Mouse (Mus musculus): ENCODE data around the gene R3hdm4. TPM values are rescaled to one million over a fixed set of nuclear protein-coding genes. Genes with fewer than 3 reads are reported as not detected.

Gene R3hdm4
- total and polyA plus RNA-seq, 3 experiments: 29.1 to 105 TPM; not detected in 1

DNA sequence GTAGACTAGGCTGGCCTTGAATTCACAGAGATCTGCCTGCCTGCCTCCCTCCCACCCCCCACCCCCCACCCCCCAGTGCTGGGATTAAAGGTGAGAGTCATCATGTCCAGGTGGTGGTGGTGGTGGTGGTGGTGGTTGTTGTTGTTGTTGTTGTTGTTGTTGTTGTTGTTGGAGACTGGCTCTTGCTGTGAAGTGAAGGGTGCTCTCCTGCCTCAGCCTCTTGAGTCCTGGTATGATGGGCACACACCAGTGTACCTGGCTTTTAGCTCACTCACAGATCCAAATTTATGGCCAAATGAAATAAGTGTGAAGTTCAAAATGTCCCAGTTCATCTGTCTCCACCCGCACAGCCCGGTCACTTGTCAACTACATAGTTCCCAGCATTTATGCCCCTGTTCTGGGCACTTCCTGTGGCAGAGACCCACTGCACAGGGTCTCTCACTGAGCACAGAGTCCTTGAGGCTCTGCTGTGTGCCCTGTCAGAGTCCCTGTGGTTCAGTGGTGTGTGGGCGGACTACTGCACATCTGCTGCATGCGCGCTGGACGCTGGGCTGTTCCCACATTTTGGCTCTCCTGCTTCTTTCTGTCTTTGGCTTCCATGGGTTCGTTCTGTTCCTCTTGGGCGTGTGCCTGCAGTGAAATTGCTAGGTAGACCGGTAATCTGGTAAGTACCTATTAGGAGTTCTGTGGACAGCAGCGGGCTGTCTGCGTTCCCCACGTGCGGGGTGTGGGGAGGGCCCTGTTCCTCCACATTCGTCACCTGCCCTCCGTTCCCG is 14.0 kb upstream of the R3hdm4 start (continued):
- TF ChIP-seq CHD2 (IDR thresholded peaks at IDR 0.05; ENCODE audit: low read length): no peak
- no peak for TF ChIP-seq POLR2AphosphoS2 (IDR thresholded peaks at IDR 0.05; ENCODE audit: low read length)
- no peak for TF ChIP-seq MYC (IDR thresholded peaks at IDR 0.05; ENCODE audit: low read depth, low read length)

DNA sequence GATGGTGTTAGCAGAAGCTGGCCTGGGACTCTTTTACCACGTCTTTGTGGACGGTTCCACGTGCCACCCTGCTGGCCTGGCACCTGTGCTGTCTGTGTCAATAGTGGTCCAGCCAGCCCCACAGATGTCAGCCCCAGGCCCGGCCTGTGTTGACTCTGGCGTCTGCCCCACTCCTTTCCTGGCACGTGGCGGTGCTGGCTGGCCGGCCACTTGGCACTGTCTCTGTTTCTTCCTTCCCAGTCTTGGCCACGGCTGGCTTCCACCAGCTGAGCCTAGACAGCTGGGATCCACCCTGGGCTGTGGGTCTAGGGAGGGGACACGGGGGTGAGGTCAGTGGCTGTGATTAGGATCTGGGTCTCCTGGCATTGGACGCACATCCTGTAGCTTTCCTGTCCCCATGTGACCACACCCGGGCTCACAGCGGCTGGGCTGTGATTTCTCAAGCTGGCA is 13.3 kb upstream of the R3hdm4 start:
- TF ChIP-seq USF1 (IDR thresholded peaks at IDR 0.05; ENCODE audit: low read depth, low read length) (no peak), EP300 (IDR thresholded peaks at IDR 0.05; ENCODE audit: low read depth in 1 of 2, low read length in 2 of 2) (no peak), MEF2A (IDR thresholded peaks at IDR 0.05; ENCODE audit: extremely low read depth, insufficient replicate concordance, low read depth, low read length, poor library complexity, severe bottlenecking) (no peak)
- H3K27me3 ChIP-seq (ENCODE audit: control insufficient read depth in 1 of 2, insufficient read depth in 2 of 2, low read length in 2 of 2): no peaks in the 10 kb centered on the region
- no peak overlapping the region for H3K27ac ChIP-seq (ENCODE audit: control insufficient read depth, low read depth, low read length)
- DNase-seq (ENCODE audit: low read depth, low spot score): no peak
- H3K79me2 ChIP-seq (ENCODE audit: control insufficient read depth, insufficient read depth, low read length, poor library complexity): no peaks in the 10 kb centered on the region
- H3K4me1 ChIP-seq (ENCODE audit: control insufficient read depth in 1 of 2, insufficient read depth in 2 of 2, low read length in 2 of 2): no peaks in the 10 kb centered on the region
- H3K36me3 ChIP-seq (ENCODE audit: control insufficient read depth in 1 of 2, insufficient read depth in 2 of 2, low read length in 2 of 2): no peaks in the 10 kb centered on the region
- no peak overlapping the region for H3K9ac ChIP-seq (ENCODE audit: control insufficient read depth, low read depth, low read length, poor library complexity, severe bottlenecking)
- no peak overlapping the region for H3K4me3 ChIP-seq (ENCODE audit: control insufficient read depth in 1 of 2, insufficient read depth in 1 of 2, low read depth in 2 of 2, low read length in 2 of 2)
- H3K9me3 ChIP-seq (replicated peaks; ENCODE audit: insufficient read depth, low read length): no peaks in the 10 kb centered on the region

DNA sequence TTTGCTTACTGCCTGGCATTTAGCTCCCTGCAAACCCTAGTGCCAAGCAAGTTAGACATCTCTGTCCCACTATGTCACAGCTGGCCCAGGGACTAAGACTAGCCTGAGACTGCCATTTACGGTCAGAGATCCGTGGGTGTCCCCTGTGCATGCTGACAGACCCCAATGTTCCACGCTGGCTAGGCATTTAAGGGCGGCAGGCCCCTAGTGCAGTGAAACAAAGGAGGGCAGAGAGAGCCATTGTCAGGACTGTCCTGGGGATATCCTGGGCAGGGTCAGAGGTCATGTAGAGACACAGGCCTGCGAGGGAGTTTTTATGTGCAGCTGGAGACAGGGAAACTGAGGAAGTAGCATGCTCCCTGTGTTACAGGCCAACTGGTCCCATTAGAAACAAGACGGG is 12.9 kb upstream of the R3hdm4 start:
- no peaks in the 10 kb centered on the region for H3K36me3 ChIP-seq (ENCODE audit: control insufficient read depth in 1 of 2, insufficient read depth in 2 of 2, low read length in 2 of 2)
- H3K27ac ChIP-seq (ENCODE audit: control insufficient read depth, low read depth, low read length): no peak overlapping the region
- H3K79me2 ChIP-seq (ENCODE audit: control insufficient read depth, insufficient read depth, low read length, poor library complexity): no peaks in the 10 kb centered on the region
- no peak overlapping the region for H3K9ac ChIP-seq (ENCODE audit: control insufficient read depth, low read depth, low read length, poor library complexity, severe bottlenecking)
- DNase-seq (ENCODE audit: low read depth, low spot score): no peak
- H3K4me3 ChIP-seq (ENCODE audit: control insufficient read depth in 1 of 2, insufficient read depth in 1 of 2, low read depth in 2 of 2, low read length in 2 of 2): no peak overlapping the region
- no peaks in the 10 kb centered on the region for H3K9me3 ChIP-seq (replicated peaks; ENCODE audit: insufficient read depth, low read length)
- H3K4me1 ChIP-seq (ENCODE audit: control insufficient read depth in 1 of 2, insufficient read depth in 2 of 2, low read length in 2 of 2): no peaks in the 10 kb centered on the region
- TF ChIP-seq MAX (IDR thresholded peaks at IDR 0.05; ENCODE audit: low read length) (no peak), NRF1 (IDR thresholded peaks at IDR 0.05; ENCODE audit: insufficient read depth, low read depth, low read length, poor library complexity, severe bottlenecking) (no peak)
- H3K27me3 ChIP-seq (ENCODE audit: control insufficient read depth in 1 of 2, insufficient read depth in 2 of 2, low read length in 2 of 2): no peaks in the 10 kb centered on the region

DNA sequence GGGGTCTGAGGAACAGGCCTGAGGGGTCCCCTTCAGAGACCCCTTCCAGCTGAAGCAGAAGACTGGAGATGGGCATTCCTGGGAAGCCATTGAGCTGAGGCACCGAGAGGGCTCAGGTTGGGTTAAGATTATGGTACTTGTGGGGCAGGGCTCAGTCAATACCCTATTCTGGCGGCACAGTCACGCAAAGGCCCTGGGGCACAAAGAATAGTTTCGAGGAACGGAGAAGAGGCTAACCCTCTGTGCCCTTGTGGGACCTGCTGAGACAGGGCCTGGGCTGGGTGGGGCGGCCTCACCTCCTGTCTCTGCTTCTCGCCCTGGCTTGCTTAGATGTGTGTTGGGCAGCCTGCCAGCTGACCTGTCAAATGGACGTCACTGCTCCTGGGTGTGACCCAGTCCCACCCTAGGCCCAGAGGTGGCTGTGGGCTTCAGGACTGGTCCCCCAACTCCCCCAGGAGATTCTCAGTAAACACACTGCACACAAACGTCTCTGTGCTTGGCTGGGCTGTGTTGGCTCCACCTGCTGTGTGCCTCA is 12.2 kb upstream of the R3hdm4 start:
- no peaks in the 10 kb centered on the region for H3K4me1 ChIP-seq (ENCODE audit: control insufficient read depth in 1 of 2, insufficient read depth in 2 of 2, low read length in 2 of 2)
- no peaks in the 10 kb centered on the region for H3K36me3 ChIP-seq (ENCODE audit: control insufficient read depth in 1 of 2, insufficient read depth in 2 of 2, low read length in 2 of 2)
- DNase-seq (ENCODE audit: low read depth, low spot score): no peak
- H3K9me3 ChIP-seq (replicated peaks; ENCODE audit: insufficient read depth, low read length): no peaks in the 10 kb centered on the region
- H3K4me3 ChIP-seq (ENCODE audit: control insufficient read depth in 1 of 2, insufficient read depth in 1 of 2, low read depth in 2 of 2, low read length in 2 of 2): no peak overlapping the region
- no peak overlapping the region for H3K27ac ChIP-seq (ENCODE audit: control insufficient read depth, low read depth, low read length)
- no peak overlapping the region for H3K9ac ChIP-seq (ENCODE audit: control insufficient read depth, low read depth, low read length, poor library complexity, severe bottlenecking)
- no peak for TF ChIP-seq CTCF (IDR thresholded peaks at IDR 0.05 in 2 of 3, conservative IDR thresholded peaks at IDR 0.05 in 1 of 3; ENCODE audit: control insufficient read depth in 1 of 3, insufficient read depth in 1 of 3, low read depth in 2 of 3, low read length in 3 of 3, poor library complexity in 1 of 3, severe bottlenecking in 1 of 3)
- no peak for TF ChIP-seq KAT2A (conservative IDR thresholded peaks at IDR 0.05; ENCODE audit: low read depth, low read length)
- TF ChIP-seq SMC3 (IDR thresholded peaks at IDR 0.05; ENCODE audit: low read depth, low read length): no peak
- TF ChIP-seq USF2 (IDR thresholded peaks at IDR 0.05; ENCODE audit: borderline replicate concordance in 1 of 2, insufficient read depth in 1 of 2, low read depth in 1 of 2, low read length in 2 of 2): no peak
- no peak for TF ChIP-seq TAL1 (IDR thresholded peaks at IDR 0.05; ENCODE audit: low read length)
- TF ChIP-seq MYC (IDR thresholded peaks at IDR 0.05; ENCODE audit: low read depth, low read length): no peak
- TF ChIP-seq MAFK (IDR thresholded peaks at IDR 0.05; ENCODE audit: borderline replicate concordance, low read depth, low read length): no peak
- TF ChIP-seq POLR2A (IDR thresholded peaks at IDR 0.05; ENCODE audit: control insufficient read depth in 1 of 2, insufficient read depth in 1 of 2, low read depth in 1 of 2, low read length in 2 of 2, poor library complexity in 1 of 2): no peak
- no peak for TF ChIP-seq ZNF384 (IDR thresholded peaks at IDR 0.05; ENCODE audit: low read depth, low read length)
- no peak for TF ChIP-seq BHLHE40 (IDR thresholded peaks at IDR 0.05; ENCODE audit: borderline replicate concordance, low read depth, low read length)
- no peaks in the 10 kb centered on the region for H3K27me3 ChIP-seq (ENCODE audit: control insufficient read depth in 1 of 2, insufficient read depth in 2 of 2, low read length in 2 of 2)
- H3K79me2 ChIP-seq (ENCODE audit: control insufficient read depth, insufficient read depth, low read length, poor library complexity): no peaks in the 10 kb centered on the region

All from MEL (cell line).